Mouse (Mus musculus): ENCODE data around the gene Lsm12.

Gene Lsm12

DNA sequence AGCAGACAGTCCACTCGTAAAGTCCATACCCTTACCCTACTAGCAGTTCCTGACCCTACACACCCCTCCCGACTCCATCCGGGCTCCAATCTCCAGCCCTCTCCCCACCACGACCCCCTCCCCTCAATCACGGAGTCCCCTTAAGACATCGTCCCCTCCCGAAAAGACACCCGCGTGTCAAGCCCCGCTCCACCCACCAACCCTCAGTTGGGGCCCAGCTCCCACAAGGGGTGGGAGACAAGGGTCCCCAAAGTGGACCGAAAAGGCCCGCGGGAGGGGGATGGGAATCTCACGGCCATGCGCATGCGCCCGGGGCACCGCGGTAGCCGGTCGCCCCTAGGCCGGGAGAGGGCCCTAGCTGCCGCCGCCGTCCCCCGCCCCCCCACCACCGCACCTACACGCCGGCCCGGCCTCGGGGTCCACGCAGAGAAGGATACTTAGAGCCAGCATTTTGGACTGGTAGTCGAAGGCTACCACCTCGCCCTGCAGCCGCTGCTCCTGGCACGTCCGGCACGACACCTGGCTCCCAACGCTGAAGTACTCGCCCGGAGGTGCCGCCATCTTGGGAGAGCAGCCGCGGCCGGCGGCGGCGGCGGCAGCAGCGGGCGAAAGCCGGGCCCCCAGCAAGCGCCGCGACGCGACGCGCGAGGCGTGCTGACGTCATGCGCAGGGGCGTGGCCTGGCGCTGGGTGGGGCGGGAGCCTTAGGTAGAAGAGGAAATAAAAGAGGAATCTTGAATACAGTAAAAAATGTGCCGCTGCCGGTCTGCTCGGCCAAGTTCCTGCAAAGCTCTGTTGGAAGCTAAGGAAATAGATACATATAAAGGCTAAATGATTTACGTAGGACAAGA is at the start of gene Lsm12:
TSS of gene Lsm12 (minus strand) at position 651 of the 850 bp plus-strand sequence.
- in situ Hi-C loops (cut with MboI; ENCODE audit: low sequenced_read_pairs): no loop called here

DNA sequence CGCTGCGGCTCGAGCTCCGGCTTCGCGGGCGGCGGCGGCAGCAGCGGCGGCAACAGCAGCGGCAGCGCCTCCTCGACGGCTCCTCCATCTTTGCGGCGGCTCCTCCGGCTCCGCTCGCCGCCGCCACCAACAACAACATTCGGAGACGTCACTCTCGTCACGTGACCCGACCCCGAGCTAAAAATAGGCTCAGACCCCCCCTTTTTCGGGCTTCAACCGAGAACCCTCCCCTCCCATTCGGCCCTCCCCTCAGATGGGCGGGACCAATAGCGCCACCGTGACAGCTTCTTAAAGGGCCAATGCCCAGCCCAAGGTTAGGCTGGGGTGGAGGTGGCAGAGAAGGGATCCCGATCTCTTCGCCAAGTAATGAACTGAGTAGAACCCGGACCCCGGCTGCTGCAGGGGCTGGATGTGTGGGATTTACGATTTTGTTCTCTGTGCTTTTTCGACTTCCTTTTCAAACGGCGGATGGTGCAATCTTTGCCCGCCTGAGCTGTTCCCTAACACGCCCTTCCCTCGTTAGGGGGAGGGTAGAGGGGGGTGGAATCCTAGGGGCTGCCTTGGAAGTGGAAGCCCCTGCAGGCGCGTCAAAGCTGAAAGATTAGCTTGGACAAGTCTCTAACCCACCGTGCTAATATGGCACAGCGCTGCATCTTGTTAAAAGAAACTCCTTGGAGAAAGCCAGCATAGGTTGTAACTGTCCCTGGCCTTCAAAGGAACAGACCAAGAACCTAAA is 45.1 kb upstream of the Lsm12 start, which contains the start of gene Hdac5:
TSS of gene Hdac5 (minus strand) at position 161 of the 736 bp plus-strand sequence.
- in situ Hi-C loops (cut with MboI; ENCODE audit: low sequenced_read_pairs): no loop called here

DNA sequence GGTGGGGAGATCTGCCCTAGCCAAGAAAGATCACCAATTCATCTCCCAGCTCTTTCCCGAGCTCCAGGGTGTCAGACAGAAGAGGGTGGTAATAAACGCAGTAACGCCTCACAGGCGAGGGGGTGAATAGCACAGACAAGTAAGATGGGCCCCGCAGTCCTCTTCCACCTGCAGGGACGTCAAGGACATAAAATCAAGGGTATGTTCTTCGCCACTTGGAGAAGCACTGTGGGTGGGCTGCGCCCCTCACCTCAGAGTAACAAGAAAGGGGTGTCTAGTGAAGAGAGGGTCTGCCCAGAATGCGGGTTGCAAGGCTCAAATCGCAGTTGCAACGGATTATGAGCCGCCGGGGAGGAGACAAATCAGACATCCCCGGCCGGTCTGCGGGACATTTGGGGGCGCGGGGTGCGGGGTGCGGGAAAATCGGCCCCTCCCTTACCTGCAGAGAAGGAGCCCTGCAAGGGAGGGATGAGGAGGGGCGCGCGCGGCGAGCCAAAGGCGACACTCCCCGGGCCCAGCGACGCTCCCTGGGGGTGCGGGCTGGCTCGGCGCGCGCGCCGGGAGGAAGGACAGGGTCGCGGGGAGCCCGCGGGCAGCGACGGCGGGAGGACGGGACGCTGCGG is 44.3 kb upstream of the Lsm12 start:
- in situ Hi-C loops (cut with MboI; ENCODE audit: low sequenced_read_pairs): no loop called here

- in situ Hi-C loops (cut with MboI; ENCODE audit: low sequenced_read_pairs): no loop called here
These were observed 43.7 kb upstream of the Lsm12 start for GRCm38 (mm10) chr11:102228646-102229268.

GRCm38 (mm10) chr11:102228191-102228545 is 43.1 kb upstream of the Lsm12 start:
- in situ Hi-C loops (cut with MboI; ENCODE audit: low sequenced_read_pairs): no loop called here

- in situ Hi-C loops (cut with MboI; ENCODE audit: low sequenced_read_pairs): no loop called here
These were observed 42.4 kb upstream of the Lsm12 start for GRCm38 (mm10) chr11:102227270-102228190.

DNA sequence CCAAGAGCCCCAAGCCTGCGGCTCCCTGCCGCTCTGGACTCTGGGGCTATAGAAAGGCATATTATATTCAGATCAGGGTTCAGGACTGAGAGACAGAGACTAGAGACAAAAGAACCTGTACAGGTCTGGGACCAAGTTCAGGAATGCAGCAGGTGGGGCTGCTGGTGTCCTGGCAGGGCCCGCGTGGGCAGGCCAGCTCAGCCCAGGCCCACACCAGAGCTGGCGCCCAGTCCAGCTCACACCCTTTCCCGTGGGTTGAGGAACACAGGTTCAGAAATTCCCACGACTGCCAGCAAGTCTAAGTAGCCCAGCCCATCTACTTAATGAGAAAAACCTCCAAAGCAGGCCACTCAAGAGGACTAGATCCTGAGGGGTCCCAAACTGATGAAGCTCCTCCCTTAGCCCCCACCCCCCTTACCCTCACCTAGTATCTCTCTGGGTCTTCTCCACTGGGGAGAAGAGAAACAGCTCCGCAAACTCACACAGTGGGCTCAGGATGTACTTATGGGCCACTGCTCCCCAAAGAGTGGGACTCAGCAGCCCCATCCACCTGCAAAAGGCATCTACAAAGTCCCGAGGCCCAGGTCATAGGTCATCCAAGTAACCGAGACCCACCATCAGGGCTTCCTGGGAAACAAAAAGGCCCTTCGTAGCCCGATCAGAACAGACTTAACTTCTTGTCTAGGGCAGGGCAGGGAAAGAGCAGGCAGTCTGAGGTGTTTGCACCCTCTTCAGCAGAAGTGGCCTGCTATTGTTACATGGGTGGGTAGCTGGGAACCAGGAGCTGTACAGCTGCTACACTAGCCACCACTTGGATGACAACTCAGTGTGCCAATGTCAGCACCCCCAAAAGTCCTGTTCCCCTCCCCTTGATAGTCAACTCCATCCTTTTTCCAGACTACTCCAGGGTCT is 41.2 kb upstream of the Lsm12 start:
- in situ Hi-C loops (cut with MboI; ENCODE audit: low sequenced_read_pairs): no loop called here

DNA sequence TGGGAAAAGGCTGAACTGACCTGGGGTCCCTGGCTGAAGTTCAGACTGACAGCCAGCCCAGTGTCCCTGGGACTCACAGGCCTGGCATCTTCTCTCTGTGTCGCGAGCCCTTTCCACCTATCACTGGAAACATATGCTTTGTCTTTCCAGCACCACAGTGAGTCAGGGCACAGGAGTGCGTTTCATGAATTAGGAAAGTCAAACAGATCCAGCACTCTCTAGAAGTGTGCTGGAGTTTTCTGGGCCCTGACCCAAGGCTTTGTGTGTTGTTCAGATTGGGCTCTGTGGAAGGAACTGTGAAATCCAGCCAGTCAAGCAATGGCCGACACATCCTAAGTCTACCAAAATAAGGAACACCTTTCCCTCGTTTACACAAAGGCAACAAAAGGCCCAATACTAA is 40.1 kb upstream of the Lsm12 start:
- in situ Hi-C loops (cut with MboI; ENCODE audit: low sequenced_read_pairs): no loop called here

DNA sequence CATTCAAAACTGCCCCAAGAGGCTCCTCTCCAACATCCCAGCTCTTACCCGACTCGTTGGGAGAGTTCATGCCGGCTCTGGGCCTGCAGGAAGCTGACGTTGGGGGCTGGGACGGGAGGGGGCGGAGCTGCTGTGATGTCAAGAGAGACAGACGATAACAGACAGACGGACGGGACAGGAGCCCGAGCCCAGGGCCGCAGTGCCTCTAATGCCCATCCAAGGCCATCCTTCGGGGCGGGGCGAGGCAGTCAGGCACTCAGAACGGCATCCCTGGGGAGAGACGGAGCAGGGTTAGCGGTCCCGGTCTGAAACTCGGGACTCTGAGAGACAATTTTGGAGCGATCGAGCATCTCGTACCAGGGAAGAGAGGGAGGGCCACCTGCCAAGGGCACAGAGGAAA is 39.6 kb upstream of the Lsm12 start:
- in situ Hi-C loops (cut with MboI; ENCODE audit: low sequenced_read_pairs): no loop called here

DNA sequence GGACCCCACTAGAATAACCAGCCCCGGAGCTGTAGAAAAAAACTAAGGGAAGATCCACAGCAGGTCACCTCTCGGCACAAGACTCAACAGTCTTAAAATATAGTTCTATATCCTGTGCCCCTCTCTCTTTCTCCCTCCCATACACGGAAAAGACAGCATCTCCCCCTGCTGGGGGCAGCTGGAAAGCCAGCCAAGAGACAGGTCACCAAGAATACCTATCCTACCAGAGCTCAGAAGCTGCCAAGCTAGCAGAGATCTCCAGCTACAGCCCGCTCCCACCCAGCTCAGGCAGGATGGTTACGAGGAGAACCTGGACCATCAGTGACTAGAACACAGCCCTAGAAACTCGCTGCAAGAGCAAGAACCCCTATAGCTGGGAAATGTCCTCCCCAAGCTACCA is 38.1 kb upstream of the Lsm12 start:
- in situ Hi-C loops (cut with MboI; ENCODE audit: low sequenced_read_pairs): no loop called here

DNA sequence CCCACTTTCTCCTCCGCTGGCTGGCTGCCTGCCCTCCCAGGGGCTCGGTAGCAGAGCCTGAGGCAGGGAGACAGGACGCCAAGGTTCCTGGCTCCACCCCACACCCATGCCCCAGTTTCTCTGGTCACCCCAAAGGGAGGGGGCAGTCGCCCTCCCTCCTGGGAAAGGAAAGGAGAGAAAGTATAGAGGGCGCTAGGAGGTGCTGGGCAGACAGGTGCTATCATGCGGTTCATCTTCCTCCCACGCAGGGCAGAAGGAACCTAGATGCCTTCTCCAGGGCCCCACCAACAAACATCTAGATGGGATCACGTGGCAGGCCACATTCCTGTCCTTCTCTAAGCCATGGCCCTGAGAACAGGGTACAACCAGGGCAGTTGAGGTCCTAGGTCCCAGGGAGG is 36.9 kb upstream of the Lsm12 start:
- in situ Hi-C loops (cut with MboI; ENCODE audit: low sequenced_read_pairs): no loop called here

DNA sequence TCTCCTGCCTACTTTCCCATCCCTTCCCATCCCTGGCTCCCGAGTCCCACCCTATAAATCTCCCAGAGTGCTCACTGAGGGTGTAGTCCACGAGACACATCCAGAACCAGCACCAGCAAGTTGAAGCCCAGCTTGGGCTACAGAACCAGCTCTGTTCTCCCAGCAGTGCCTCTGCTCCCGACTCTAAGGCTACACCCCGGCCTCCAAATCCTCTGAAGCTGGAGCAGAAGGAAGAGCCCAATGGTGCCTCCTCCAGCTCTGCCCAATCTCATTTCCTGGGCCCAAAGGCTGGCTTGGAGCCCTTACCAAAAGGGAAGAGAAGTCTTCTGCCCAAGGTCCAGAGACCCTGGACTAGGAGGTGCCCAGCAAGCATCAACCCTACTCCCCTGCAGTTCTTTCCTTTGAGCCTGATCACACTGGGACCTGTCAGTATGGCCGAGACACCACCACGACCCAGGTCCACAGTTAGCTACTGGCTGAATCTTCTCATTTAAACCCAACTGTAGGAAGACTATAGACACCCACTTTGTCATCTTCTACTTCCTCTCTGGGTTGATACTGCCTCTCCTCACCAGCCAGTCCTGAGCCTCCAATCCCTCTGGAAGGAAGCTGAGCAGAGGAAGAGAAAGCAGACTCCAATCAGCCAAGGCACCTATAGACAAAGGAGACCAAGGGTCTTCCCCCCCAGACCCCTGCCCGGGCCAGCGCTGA is 36.3 kb upstream of the Lsm12 start:
- in situ Hi-C loops (cut with MboI; ENCODE audit: low sequenced_read_pairs): no loop called here

- in situ Hi-C loops (cut with MboI; ENCODE audit: low sequenced_read_pairs): no loop called here
These were observed 35.4 kb upstream of the Lsm12 start for GRCm38 (mm10) chr11:102220451-102220850.

GRCm38 (mm10) chr11:102219994-102220346 is 34.9 kb upstream of the Lsm12 start:
- in situ Hi-C loops (cut with MboI; ENCODE audit: low sequenced_read_pairs): no loop called here

- in situ Hi-C loops (cut with MboI; ENCODE audit: low sequenced_read_pairs): no loop called here
These were observed 34.3 kb upstream of the Lsm12 start for GRCm38 (mm10) chr11:102219247-102219993.

- in situ Hi-C loops (cut with MboI; ENCODE audit: low sequenced_read_pairs): no loop called here
These were observed 33.7 kb upstream of the Lsm12 start for GRCm38 (mm10) chr11:102218783-102219182.

GRCm38 (mm10) chr11:102217876-102218430 is 32.9 kb upstream of the Lsm12 start:
- in situ Hi-C loops (cut with MboI; ENCODE audit: low sequenced_read_pairs): no loop called here

- in situ Hi-C loops (cut with MboI; ENCODE audit: low sequenced_read_pairs): no loop called here
These were observed 32.3 kb upstream of the Lsm12 start for GRCm38 (mm10) chr11:102217396-102217795.
